Mouse (Mus musculus) G1E (cell line): ENCODE data around the gene Fam227b. TPM values are rescaled to one million over a fixed set of nuclear protein-coding genes. Genes with fewer than 3 reads are reported as not detected.
A peak's percentile ranks its signal among the peaks of the same experiment; 100 is the strongest.

ENCODE experiments used
- ATAC-seq: 2 replicates; pipeline ENCODE4 v1.8.0; 2016; ENCODE audit warnings: mild to moderate bottlenecking; ENCODE audit not compliant: insufficient number of reproducible peaks, poor library complexity, low FRiP score, severe bottlenecking; ENCODE audit errors: extremely low read depth
- DNase-seq: peaks from one replicate; pipeline ENCODE4 v3.0.0; 2012; ENCODE audit warnings: low spot score
- H3K27me3 ChIP-seq: 2 replicates; pipeline ENCODE4 v1.6.1; 2012; ENCODE audit warnings: mild to moderate bottlenecking, low read length, inconsistent platforms; ENCODE audit not compliant: insufficient read depth
- H3K36me3 ChIP-seq: replicated peaks from 2 replicates; pipeline ENCODE3; 2012; ENCODE audit warnings: mild to moderate bottlenecking, inconsistent platforms
- H3K4me1 ChIP-seq: 2 replicates; pipeline ENCODE4 v1.6.1; 2012; ENCODE audit warnings: low read depth, low read length, inconsistent platforms, mixed read lengths; ENCODE audit not compliant: insufficient read depth
- H3K4me3 ChIP-seq: 2 replicates; pipeline ENCODE4 v1.5.1; 2012; ENCODE audit warnings: low read depth, mild to moderate bottlenecking, inconsistent platforms, low read length, moderate library complexity, mixed read lengths
- H3K9me3 ChIP-seq: replicated peaks from 2 replicates; pipeline ENCODE4 v1.6.1; 2012; ENCODE audit warnings: inconsistent platforms
- CTCF ChIP-seq: IDR thresholded peaks from 2 replicates; pipeline ENCODE4 v1.5.1; 2012; ENCODE audit warnings: low read depth, low read length, inconsistent platforms, mixed read lengths
- GATA1 ChIP-seq: IDR thresholded peaks from 2 replicates; pipeline ENCODE4 v1.6.1; 2012; ENCODE audit warnings: borderline replicate concordance, low read length, inconsistent platforms, mixed read lengths
- GATA2 ChIP-seq: IDR thresholded peaks from 2 replicates; pipeline ENCODE4 v1.6.1; 2012; ENCODE audit warnings: low read depth, low read length, inconsistent platforms, borderline replicate concordance
- POLR2AphosphoS5 ChIP-seq: IDR thresholded peaks from 2 replicates; pipeline ENCODE4 v1.6.1; 2012; ENCODE audit warnings: low read depth, low read length, inconsistent platforms; ENCODE audit not compliant: insufficient replicate concordance
- TAL1 ChIP-seq: conservative IDR thresholded peaks from 2 replicates; pipeline ENCODE4 v1.6.1; 2012; ENCODE audit warnings: low read depth, low read length, inconsistent platforms, mixed read lengths
- polyA plus RNA-seq: library from polyadenylated mRNA; stranded (reverse); fragments of >175 nt; gene quantifications from 2 replicates; pipeline ENCODE4 v1.2.3, GENCODE M21; 2012
- total RNA-seq, 2 experiments: library from RNA; stranded (forward) in 1 of 2; stranded (reverse) in 1 of 2; fragments of 200-1000 nt in 1 of 2; fragments of >200 nt in 1 of 2; fragmentation: Nextera tagmentation in 1 of 2; gene quantifications; 2 replicates each; pipeline ENCODE4 v1.2.3; 2014 to 2017

The Fam227b gene
- total RNA-seq (2014; fragmentation: Nextera tagmentation): not detected in 2 replicates
- total RNA-seq (2017): 0.17 and 0.27 TPM in 2 replicates
- polyA plus RNA-seq: not detected in 2 replicates

GRCm38 (mm10) chr2:126151855-126152571 is at the start of gene Fam227b, which contains the start of gene Dtwd1:
Fam227b (minus strand) TSS chr2:126152004.
Dtwd1 (plus strand) TSS chr2:126152141.
- ATAC-seq (peak; percentile 96), DNase-seq (peak; percentile 91)
- H3K4me1 ChIP-seq: peaks cover 24% of the 10 kb centered on the region
- H3K9me3 ChIP-seq: no peaks in the 10 kb centered on the region; the same call in 1 of the 2 replicates
- peak within 1 kb of the TSS; percentile 96 for H3K4me3 ChIP-seq
- no peaks in the 10 kb centered on the region for H3K27me3 ChIP-seq
- no peak for TF ChIP-seq GATA2
- H3K36me3 ChIP-seq: peaks cover 22% of the 10 kb centered on the region

- no peak for DNase-seq
- no peak overlapping the region for H3K4me3 ChIP-seq
- no peaks in the 10 kb centered on the region for H3K36me3 ChIP-seq
- H3K4me1 ChIP-seq: no peaks in the 10 kb centered on the region
- ATAC-seq: no peak
- no peak for TF ChIP-seq GATA1
- no peak for TF ChIP-seq CTCF
- no peak for TF ChIP-seq GATA2
- no peak for TF ChIP-seq TAL1
- TF ChIP-seq POLR2AphosphoS5: no peak
- no peaks in the 10 kb centered on the region for H3K9me3 ChIP-seq
- 0 out of 2 replicates have a peak, but pooled peaks cover 3% of the 10 kb centered on the region for H3K27me3 ChIP-seq
Measured at GRCm38 (mm10) chr2:126198971-126199370, 47.2 kb upstream of the Fam227b start.

- no peaks in the 10 kb centered on the region; the same call in 1 of the 2 replicates for H3K4me1 ChIP-seq
- no peak for ATAC-seq
- no peak overlapping the region for H3K4me3 ChIP-seq
- DNase-seq: no peak
- H3K36me3 ChIP-seq: no peaks in the 10 kb centered on the region
- peaks cover 2% of the 10 kb centered on the region; the same call in 1 of the 2 replicates for H3K27me3 ChIP-seq
- TF ChIP-seq POLR2AphosphoS5: no peak
- no peak for TF ChIP-seq GATA2
- TF ChIP-seq TAL1: no peak
- no peak for TF ChIP-seq CTCF
- TF ChIP-seq GATA1: no peak
- no peaks in the 10 kb centered on the region for H3K9me3 ChIP-seq
Measured at GRCm38 (mm10) chr2:126195631-126196356, 44.0 kb upstream of the Fam227b start.

DNA sequence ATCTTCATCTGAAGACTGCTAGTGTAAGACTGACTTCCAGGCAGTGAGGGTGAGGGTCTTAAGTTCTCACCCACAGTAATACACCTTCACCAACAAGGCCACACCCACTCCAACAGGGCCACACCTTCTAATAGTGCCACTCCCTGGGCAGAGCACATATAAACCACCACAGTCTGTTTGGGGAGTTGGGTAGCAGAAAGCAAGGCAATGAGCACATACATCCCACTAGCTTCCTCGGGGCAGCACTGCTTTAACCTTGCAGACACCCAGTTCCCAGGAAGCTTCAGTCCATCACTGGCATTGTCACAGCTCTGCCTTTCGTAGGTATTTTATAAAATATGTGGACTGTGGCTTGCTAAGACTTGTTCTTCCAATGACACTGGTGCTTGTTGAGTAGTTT is 40.3 kb upstream of the Fam227b start:
- no peaks in the 10 kb centered on the region for H3K9me3 ChIP-seq
- no peak for TF ChIP-seq POLR2AphosphoS5
- TF ChIP-seq GATA2: no peak
- TF ChIP-seq GATA1: no peak
- no peak for TF ChIP-seq CTCF
- TF ChIP-seq TAL1: no peak

DNA sequence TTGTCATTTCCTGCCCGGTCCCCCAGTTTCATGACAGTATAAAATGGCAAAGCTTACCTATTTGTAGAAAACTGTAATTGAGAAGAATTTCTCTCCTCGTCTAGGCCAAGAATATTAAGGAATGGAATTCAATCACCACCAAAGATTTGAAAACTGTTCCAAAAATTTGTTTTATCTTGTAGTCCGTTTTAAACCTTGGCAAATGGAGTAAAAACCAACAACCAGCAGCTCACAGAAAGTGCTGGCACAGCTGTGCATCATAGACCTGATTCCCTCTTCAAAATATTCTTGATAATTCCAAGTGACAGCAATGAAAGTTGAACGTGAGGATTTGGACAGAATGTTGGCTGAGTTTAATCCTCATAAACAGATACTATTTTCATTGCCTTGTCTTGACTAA is 39.5 kb upstream of the Fam227b start:
- Histone ChIP-seq H3K36me3 (no peaks in the 10 kb centered on the region), H3K27me3 (peaks cover 2% of the 10 kb centered on the region; the same call in 1 of the 2 replicates), H3K4me3 (no peak overlapping the region), H3K9me3 (no peaks in the 10 kb centered on the region), H3K4me1 (no peaks in the 10 kb centered on the region; the same call in 1 of the 2 replicates)
- TF ChIP-seq GATA2 (no peak), GATA1 (no peak), TAL1 (no peak), POLR2AphosphoS5 (no peak), CTCF (no peak)
- ATAC-seq: no peak
- no peak for DNase-seq

More for the DNA sequence above, 40.3 kb upstream of the Fam227b start:
- ATAC-seq (no peak), DNase-seq (no peak)
- no peaks in the 10 kb centered on the region for H3K36me3 ChIP-seq
- H3K4me3 ChIP-seq: no peak overlapping the region
- H3K4me1 ChIP-seq: no peaks in the 10 kb centered on the region; the same call in 1 of the 2 replicates
- H3K27me3 ChIP-seq: peaks cover 2% of the 10 kb centered on the region; the same call in 1 of the 2 replicates

DNA sequence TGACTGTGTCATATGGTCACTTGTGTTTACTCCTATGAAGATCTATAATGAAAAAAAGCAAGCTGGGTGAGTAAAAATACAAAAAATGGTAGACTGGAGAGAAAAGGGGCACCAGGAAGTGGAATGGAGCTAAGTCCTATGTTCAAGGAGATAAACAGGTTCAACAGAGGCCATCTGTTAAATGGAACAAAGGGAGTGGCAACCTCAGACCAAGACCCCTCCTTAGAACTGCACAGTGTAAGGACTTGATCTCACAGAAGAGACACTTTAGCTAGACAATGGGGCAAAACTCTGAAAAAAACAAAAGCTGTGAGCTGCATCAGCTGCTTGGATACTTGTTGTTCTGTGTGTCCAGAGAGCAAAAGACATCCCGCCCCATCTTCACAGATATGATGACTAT is 19.6 kb upstream of the Fam227b start:
- no peaks in the 10 kb centered on the region for H3K9me3 ChIP-seq
- TF ChIP-seq TAL1 (no peak), GATA1 (no peak), CTCF (no peak), GATA2 (no peak), POLR2AphosphoS5 (no peak)
- ATAC-seq (no peak), DNase-seq (no peak)
- H3K27me3 ChIP-seq: no peaks in the 10 kb centered on the region
- peaks cover 12% of the 10 kb centered on the region for H3K4me1 ChIP-seq
- no peak overlapping the region for H3K4me3 ChIP-seq
- H3K36me3 ChIP-seq: peaks cover 13% of the 10 kb centered on the region
